Mouse (Mus musculus) liver, embryonic 13.5 days (tissue): ENCODE results near the gene Pias1. TPM values are rescaled to one million over a fixed set of nuclear protein-coding genes. Genes with fewer than 3 reads are reported as not detected.

Source experiments
- ATAC-seq: fragments of 200-750 bp; cut with Nextera tagmentation; 2 replicates; pipeline ENCODE4 v1.8.0; 2017; ENCODE audit warnings: low read depth, mild to moderate bottlenecking, moderate number of reproducible peaks, moderate library complexity
- DNase-seq: peaks from one replicate; pipeline ENCODE4 v3.0.0; 2022
- H3K27ac ChIP-seq: fragments of 300-500 bp; sonication (generic); 2 replicates; pipeline ENCODE4 v1.5.1; 2015; ENCODE audit warnings: moderate library complexity, mild to moderate bottlenecking, inconsistent platforms
- H3K27me3 ChIP-seq: fragments of 300-500 bp; sonication (generic); 2 replicates; pipeline ENCODE4 v1.6.1; 2015; ENCODE audit warnings: mild to moderate bottlenecking, inconsistent platforms
- H3K36me3 ChIP-seq: fragments of 300-500 bp; sonication (generic); 2 replicates; pipeline ENCODE4 v1.6.1; 2015; ENCODE audit warnings: mild to moderate bottlenecking, inconsistent platforms
- H3K4me1 ChIP-seq: fragments of 300-500 bp; sonication (generic); replicated peaks from 2 replicates; pipeline ENCODE4 v1.6.1; 2015; ENCODE audit warnings: inconsistent platforms
- H3K4me2 ChIP-seq: fragments of 300-500 bp; sonication (generic); 2 replicates; pipeline ENCODE4 v1.6.1; 2015; ENCODE audit warnings: inconsistent platforms, mild to moderate bottlenecking, moderate library complexity
- H3K4me3 ChIP-seq: fragments of 300-500 bp; sonication (generic); replicated peaks from 2 replicates; pipeline ENCODE4 v1.5.1; 2015; ENCODE audit warnings: mild to moderate bottlenecking, inconsistent platforms
- H3K9ac ChIP-seq: fragments of 300-500 bp; sonication (generic); 2 replicates; pipeline ENCODE4 v1.6.1; 2015; ENCODE audit warnings: mild to moderate bottlenecking, inconsistent platforms
- H3K9me3 ChIP-seq: fragments of 300-500 bp; sonication (generic); replicated peaks from 2 replicates; pipeline ENCODE4 v1.6.1; 2016; ENCODE audit warnings: inconsistent platforms
- WGBS: fragments of 180-500 bp; shearing (Covaris S2); methylation state at CpG from one replicate; pipeline ENCODE4 v1.1.7; 2015; ENCODE audit not compliant: insufficient replicate concordance; 5-methylcytosine and 5-hydroxymethylcytosine counted together
- polyA plus RNA-seq: library from polyadenylated mRNA; unstranded; fragments of >200 nt; fragmentation: Nextera tagmentation; extraction: Ambion mirVana; gene quantifications from 2 replicates; pipeline ENCODE4 v1.2.1, GENCODE M21; 2015

The Pias1 gene
- polyA plus RNA-seq, 1 experiment from 2014 or later = 25.6 TPM

GRCm38 (mm10) chr9:62834906-62835305 is 152.8 kb downstream of the Pias1 start:
- no peaks in the 10 kb centered on the region for H3K36me3 ChIP-seq
- ATAC-seq (no peak), DNase-seq (no peak)
- H3K9ac ChIP-seq = no peak overlapping the region
- H3K27ac ChIP-seq = no peak overlapping the region
- H3K4me2 ChIP-seq = no peak overlapping the region
- H3K27me3 ChIP-seq = no peaks in the 10 kb centered on the region
- H3K4me3 ChIP-seq = no peak overlapping the region
- 59% methylated on average over 5 of the region's 5 CpGs for WGBS
- H3K4me1 ChIP-seq = peaks cover 34% of the 10 kb centered on the region
- H3K9me3 ChIP-seq = no peaks in the 10 kb centered on the region

- Histone ChIP-seq H3K27ac (no peak overlapping the region), H3K9ac (no peak overlapping the region), H3K36me3 (no peaks in the 10 kb centered on the region), H3K4me1 (peaks cover 44% of the 10 kb centered on the region), H3K27me3 (no peaks in the 10 kb centered on the region), H3K4me3 (no peak overlapping the region), H3K4me2 (no peak overlapping the region), H3K9me3 (no peaks in the 10 kb centered on the region)
- 59% methylated on average over 6 of the region's 6 CpGs for WGBS
- ATAC-seq = no peak
- no peak for DNase-seq
These were observed 157.8 kb downstream of the Pias1 start for GRCm38 (mm10) chr9:62829877-62830276.

GRCm38 (mm10) chr9:62828662-62829086 is 159.1 kb downstream of the Pias1 start:
- peak overlapping the region; percentile 81 for H3K4me2 ChIP-seq
- H3K9ac ChIP-seq = peak overlapping the region; percentile 55; the same call in 1 of the 2 replicates
- peaks cover 44% of the 10 kb centered on the region for H3K4me1 ChIP-seq
- peak overlapping the region; percentile 72; the same call in 1 of the 2 replicates for H3K27ac ChIP-seq
- H3K36me3 ChIP-seq = no peaks in the 10 kb centered on the region
- H3K4me3 ChIP-seq = peak overlapping the region; percentile 51
- DNase-seq (peak; percentile 94), ATAC-seq (peak; percentile 85)
- whole genome bisulfite sequencing = 2% methylated on average over 23 of the region's 23 CpGs
- H3K9me3 ChIP-seq = no peaks in the 10 kb centered on the region
- H3K27me3 ChIP-seq = no peaks in the 10 kb centered on the region

Other genes with a start within 250 kb of the Pias1 start
- gene Fem1b, start 176.0 kb downstream of the Pias1 start, polyA plus RNA-seq = 9.4 and 12.4 TPM in 2 replicates
- gene Cln6, start 149.1 kb downstream of the Pias1 start, polyA plus RNA-seq = 14.9 and 15.4 TPM in 2 replicates
- gene Calml4, start 129.8 kb downstream of the Pias1 start, polyA plus RNA-seq = 1.8 TPM in 2 replicates
- not detected in 2 replicates for gene Skor1, start 161.0 kb upstream of the Pias1 start, polyA plus RNA-seq